Mouse (Mus musculus) megakaryocyte, adult 5-6 weeks (primary cell): ENCODE results near the gene Ang. TPM values are rescaled to one million over a fixed set of nuclear protein-coding genes. Genes with fewer than 3 reads are reported as not detected.

Experiments used
- ATAC-seq: 2 replicates; pipeline ENCODE4 v1.8.0; 2016; ENCODE audit warnings: mild to moderate bottlenecking, inconsistent platforms; ENCODE audit not compliant: poor library complexity, severe bottlenecking
- total RNA-seq, 2 experiments: library from RNA; stranded (forward) in 1 of 2; stranded (reverse) in 1 of 2; fragments of 153-499, 151-499 nt in 1 of 2; fragments of 221-1000, 200-1000 nt in 1 of 2; gene quantifications; 2 replicates each; pipeline versions ENCODE4 v1.2.3 to v1.2.4; 2015 to 2017

Ang gene
- 8.2 and 10.0 TPM in 2 replicates for total RNA-seq (2015)
- total RNA-seq (2017), result 9.4 and 13.7 TPM in 2 replicates

- ATAC-seq, result 0 out of 2 replicates have a peak, but pooled peaks have one; percentile 5
These were observed at the start of gene Ang, which contains the start of gene Rnase4 for GRCm38 (mm10) chr14:51090921-51091900. Ang (plus strand) TSS chr14:51091150. Rnase4 (plus strand) TSS chr14:51091077.

GRCm38 (mm10) chr14:51041769-51042168 lies 49.2 kb upstream of the Ang start, which contains the start of gene Rnase9:
Rnase9 (minus strand) TSS chr14:51041869.
- ATAC-seq, result no peak

GRCm38 (mm10) chr14:51047846-51048245 lies 43.1 kb upstream of the Ang start:
- peak; percentile 68; the same call in 1 of the 2 replicates for ATAC-seq

GRCm38 (mm10) chr14:51050063-51050462 lies 40.9 kb upstream of the Ang start, which contains the start of gene Rnase11:
Rnase11 (minus strand) TSS chr14:51050163.
- no peak for ATAC-seq

DNA sequence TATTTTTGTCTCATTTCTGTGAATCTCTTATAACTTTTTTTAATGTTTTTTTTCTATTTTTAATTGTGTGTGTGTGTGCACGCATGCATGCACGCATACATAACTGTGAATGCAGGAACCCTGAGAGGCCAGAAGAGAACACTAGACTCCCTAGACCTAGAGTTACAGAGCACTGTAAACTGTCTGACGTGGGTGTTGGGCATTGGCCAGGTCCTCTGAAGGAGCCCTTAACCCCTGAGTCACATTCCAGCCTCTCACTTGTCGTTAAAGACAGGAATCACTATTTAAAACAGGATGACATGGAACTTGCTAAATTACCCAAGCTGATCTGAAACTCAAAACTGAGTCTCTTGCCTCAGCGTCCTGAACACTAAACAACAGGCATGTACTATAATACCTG lies 39.0 kb upstream of the Ang start:
- no peak for ATAC-seq

DNA sequence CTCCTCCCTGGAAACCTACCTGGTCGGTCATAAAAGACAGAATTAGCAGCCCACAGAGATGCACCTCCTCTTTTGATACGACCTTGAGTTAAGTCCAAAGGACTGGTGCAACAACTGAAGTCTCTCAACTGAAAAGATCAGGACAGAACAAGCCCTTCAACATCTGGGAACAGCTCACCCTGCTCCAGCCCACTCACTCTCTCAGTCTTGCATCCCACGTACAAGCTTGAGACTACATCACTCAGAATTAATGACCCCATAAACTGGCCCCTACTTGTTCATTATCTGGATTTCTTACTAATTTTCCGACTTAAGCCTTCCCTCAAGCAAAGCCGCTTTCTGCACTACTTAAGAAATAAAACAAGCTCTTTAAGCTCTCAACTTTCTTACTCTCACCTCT lies 37.8 kb upstream of the Ang start:
- no peak for ATAC-seq

- peak; percentile 55 for ATAC-seq
These were observed 36.4 kb upstream of the Ang start for GRCm38 (mm10) chr14:51054243-51055237.

DNA sequence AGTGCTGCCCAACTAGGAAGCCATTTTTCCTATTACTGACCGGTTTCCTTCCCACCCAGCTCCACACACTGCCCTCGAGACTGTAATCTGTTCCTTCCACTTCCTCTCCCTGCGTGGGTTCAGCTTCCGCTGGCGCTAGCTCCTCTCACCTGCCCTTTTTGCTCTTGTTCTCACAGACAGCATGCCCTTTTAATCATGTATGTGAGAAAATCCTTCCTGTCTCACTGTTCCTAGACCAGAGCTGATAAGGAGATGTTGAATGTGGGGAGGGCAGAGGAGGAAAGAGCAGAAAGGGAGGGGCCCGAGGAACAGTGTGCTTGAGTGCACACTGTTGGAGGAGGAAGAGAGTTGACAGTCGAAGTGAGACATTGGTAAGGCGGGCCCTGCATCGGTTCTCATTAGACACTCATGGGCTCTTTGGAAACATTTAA lies 33.5 kb upstream of the Ang start, which contains the start of gene Rnase12:
TSS of gene Rnase12 (minus strand) at position 261 of the 431 bp plus-strand sequence.
- peak; percentile 79 for ATAC-seq

DNA sequence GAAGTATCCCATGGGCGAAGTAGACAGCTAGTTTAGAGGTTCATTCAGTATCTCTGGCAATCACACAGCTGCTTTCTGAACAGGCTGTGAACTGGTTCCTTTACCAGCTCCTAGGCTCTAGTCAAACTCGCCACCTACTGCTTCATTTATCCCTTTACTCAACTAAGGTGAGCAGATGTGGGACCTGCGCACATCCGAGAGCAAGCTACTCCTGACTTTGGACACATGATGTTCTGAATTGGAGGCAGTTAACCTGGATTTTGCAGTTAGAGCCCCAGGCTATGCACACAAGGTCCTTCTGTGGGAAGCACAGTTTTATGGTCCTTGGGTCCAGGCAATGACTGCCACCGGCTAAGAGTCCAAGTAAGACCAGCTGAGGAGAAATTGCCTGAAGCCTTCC lies 30.2 kb upstream of the Ang start:
- no peak for ATAC-seq

DNA sequence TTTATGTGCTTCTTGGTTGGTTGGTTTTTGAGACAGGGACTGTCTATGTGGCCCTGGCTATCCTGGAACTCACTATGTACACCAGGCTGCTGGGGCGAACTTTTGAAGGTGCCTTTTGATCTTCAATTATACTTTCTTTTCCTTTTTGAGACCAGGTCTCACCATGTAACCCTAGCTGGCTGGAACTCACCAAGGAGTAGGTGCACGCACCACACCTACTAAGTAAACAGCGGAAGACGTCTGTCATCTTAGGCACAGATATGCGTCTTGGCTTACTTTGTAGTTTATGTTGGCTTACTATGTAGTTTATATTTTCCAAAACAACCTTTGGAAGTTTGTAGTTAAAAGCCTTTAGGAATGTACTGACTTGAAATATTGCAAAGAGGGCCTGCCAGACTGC lies 22.0 kb upstream of the Ang start:
- no peak for ATAC-seq

DNA sequence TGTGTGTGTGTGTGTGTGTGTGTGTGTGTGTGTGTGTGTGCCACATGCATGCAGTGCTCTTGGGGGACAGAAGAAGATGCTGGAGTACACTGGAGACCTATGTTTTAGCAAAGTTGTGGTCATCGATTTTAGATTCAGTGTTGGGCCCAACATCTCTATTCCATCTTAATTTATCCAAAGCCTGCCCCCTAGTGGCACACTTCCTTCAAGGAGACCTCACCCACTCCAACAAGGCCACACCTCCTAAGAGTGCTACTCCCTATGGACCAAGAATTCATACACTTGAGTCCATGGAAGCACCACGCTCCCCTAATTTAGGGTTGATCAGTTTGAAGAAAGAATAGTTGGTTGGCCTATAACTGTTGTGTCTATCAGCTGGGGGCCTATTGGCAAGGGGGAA lies 21.3 kb upstream of the Ang start:
- ATAC-seq, result peak; percentile 30; the same call in 1 of the 2 replicates

GRCm38 (mm10) chr14:51074335-51074734 lies 16.6 kb upstream of the Ang start, which contains the start of gene Olfr750:
Olfr750 (minus strand) TSS chr14:51074435.
- ATAC-seq, result no peak

GRCm38 (mm10) chr14:51079180-51079579 lies 11.8 kb upstream of the Ang start:
- ATAC-seq, result no peak

GRCm38 (mm10) chr14:51081035-51081434 lies 9.9 kb upstream of the Ang start:
- no peak for ATAC-seq

GRCm38 (mm10) chr14:51082599-51083581 lies 8.1 kb upstream of the Ang start:
- peak; percentile 53 for ATAC-seq

- peak; percentile 49 for ATAC-seq
These were observed 7.1 kb upstream of the Ang start for GRCm38 (mm10) chr14:51083805-51084204.

DNA sequence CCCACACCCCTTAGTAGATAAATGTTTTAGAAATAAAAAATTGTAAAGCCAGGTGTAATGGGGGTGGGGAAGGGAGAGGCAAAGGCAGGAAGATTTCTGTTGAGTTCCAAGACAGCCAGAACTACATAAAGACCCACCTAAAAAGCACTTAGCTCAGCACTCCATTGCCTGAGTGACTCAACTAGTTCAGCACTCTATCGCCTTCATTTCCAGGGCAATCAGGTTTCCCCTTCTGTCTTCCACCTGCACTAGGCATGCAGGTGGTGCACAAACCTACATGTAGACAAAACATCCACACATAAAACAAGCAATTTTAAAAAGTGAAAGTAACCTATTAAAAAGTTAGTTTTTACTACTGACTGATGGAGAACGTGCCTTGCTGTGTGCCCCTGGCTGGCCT lies 5.9 kb upstream of the Ang start:
- no peak for ATAC-seq

GRCm38 (mm10) chr14:51085911-51086310 lies 5.0 kb upstream of the Ang start:
- no peak for ATAC-seq

- ATAC-seq, result no peak
These were observed 3.2 kb upstream of the Ang start for GRCm38 (mm10) chr14:51087762-51088161.
